Mouse (Mus musculus): ENCODE measurements around the gene Gm8138. TPM values are rescaled to one million over a fixed set of nuclear protein-coding genes. Genes with fewer than 3 reads are reported as not detected.
"Not testable (repeated sequence)": the region's sequence is repeated elsewhere in the genome, so short reads cannot be mapped to it uniquely, and the experiment has no call there.

The Gm8138 gene
- not detected in 2 replicates for polyA plus RNA-seq (2012; rRNA removed)
- polyA plus RNA-seq (2014; fragmentation: Nextera tagmentation; extraction: Ambion mirVana): not detected in 2 replicates

DNA sequence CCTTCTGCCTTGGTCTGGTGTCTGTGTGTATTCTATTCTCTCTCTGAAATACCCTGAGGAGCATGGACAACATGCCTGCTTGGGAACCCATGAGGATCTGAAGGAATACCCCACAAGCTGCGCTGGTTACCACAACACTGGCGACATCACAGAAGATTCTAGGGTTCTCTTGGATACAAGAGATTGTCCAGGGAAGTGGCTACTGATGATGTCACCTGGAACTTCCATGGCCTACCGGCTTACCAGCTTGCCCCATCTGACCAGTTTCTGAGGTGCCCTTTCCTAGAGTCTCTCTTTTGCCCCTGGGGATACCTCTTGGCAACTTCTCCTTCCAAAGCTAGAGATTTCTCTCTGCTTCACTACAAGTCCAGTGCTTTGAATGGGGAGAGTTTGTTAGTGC, at the start of gene Gm8138:
TSS of gene Gm8138 (minus strand) at position 101 of the 400 bp plus-strand sequence.
- no CpG with 5 or more reads among the region's 3 CpGs for WGBS
- not testable (repeated sequence) for ATAC-seq (ENCODE audit: low FRiP score, low read depth)

DNA sequence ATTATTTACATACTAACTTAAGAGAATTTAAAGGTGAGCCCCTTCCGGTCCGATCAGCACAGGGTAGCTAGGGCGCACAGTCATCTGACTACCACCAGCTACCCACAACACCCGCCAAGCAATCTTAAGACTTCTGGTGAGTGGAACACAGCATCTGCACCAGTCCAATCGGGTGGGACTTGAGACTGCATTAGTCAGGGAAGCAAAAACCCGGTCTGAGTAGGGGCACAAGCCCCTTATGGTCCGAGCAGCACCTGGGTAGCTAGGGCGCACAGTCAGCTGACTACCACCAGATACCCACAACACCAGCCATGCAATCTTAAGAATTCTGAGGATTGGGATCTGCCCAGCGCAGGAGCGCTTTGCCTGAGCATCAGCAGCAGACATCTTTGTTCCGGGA, 54.4 kb downstream of the Gm8138 start:
- not testable (repeated sequence) for H3K9me3 ChIP-seq (ENCODE audit: control insufficient read depth, low read length); H3K4me2 ChIP-seq (replicated peaks; ENCODE audit: low read depth, low read length, severe bottlenecking); H3K36me3 ChIP-seq (ENCODE audit: control insufficient read depth, insufficient read depth, low read length); H3K27me3 ChIP-seq (ENCODE audit: control insufficient read depth, insufficient read depth, low read length); H3K9ac ChIP-seq (ENCODE audit: low read depth, low read length, severe bottlenecking); H3K4me3 ChIP-seq (replicated peaks; ENCODE audit: low read length); H3K4me1 ChIP-seq (ENCODE audit: control insufficient read depth, insufficient read depth, low read length); H3K27ac ChIP-seq (replicated peaks; ENCODE audit: low read depth, low read length); DNase-seq (ENCODE audit: low spot score); ATAC-seq (ENCODE audit: low FRiP score, low read depth)
- WGBS: 84% methylated on average over 11 of the region's 11 CpGs

More for the DNA sequence above, at the start of gene Gm8138:
- not testable (repeated sequence) for H3K9ac ChIP-seq (ENCODE audit: low read depth, low read length, severe bottlenecking); H3K27me3 ChIP-seq (ENCODE audit: control insufficient read depth, insufficient read depth, low read length); H3K4me1 ChIP-seq (ENCODE audit: control insufficient read depth, insufficient read depth, low read length); H3K4me2 ChIP-seq (replicated peaks; ENCODE audit: low read depth, low read length, severe bottlenecking); H3K27ac ChIP-seq (replicated peaks; ENCODE audit: low read depth, low read length); DNase-seq (ENCODE audit: low spot score); H3K4me3 ChIP-seq (replicated peaks; ENCODE audit: low read length); H3K36me3 ChIP-seq (ENCODE audit: control insufficient read depth, insufficient read depth, low read length); H3K9me3 ChIP-seq (ENCODE audit: control insufficient read depth, low read length)

Other genes with a start within 250 kb of the Gm8138 start
- not detected in 2 replicates for gene Gm7233, start 236.5 kb downstream of the Gm8138 start, polyA plus RNA-seq (2012; rRNA removed)
- gene Gm7233, start 236.5 kb downstream of the Gm8138 start, polyA plus RNA-seq (2014; fragmentation: Nextera tagmentation; extraction: Ambion mirVana): not detected in 2 replicates
- gene Gm8122, start 181.0 kb downstream of the Gm8138 start, polyA plus RNA-seq (2012; rRNA removed): not detected in 2 replicates
- not detected in 2 replicates for gene Gm8122, start 181.0 kb downstream of the Gm8138 start, polyA plus RNA-seq (2014; fragmentation: Nextera tagmentation; extraction: Ambion mirVana)
- gene Gm8126, start 157.7 kb downstream of the Gm8138 start, polyA plus RNA-seq (2012; rRNA removed): not detected in 2 replicates
- not detected in 2 replicates for gene Gm8126, start 157.7 kb downstream of the Gm8138 start, polyA plus RNA-seq (2014; fragmentation: Nextera tagmentation; extraction: Ambion mirVana)
- gene Gm9732, start 141.3 kb downstream of the Gm8138 start, polyA plus RNA-seq (2012; rRNA removed): not detected in 2 replicates
- gene Gm9732, start 141.3 kb downstream of the Gm8138 start, polyA plus RNA-seq (2014; fragmentation: Nextera tagmentation; extraction: Ambion mirVana): not detected in 2 replicates
- gene Gm8127, start 122.5 kb downstream of the Gm8138 start, polyA plus RNA-seq (2012; rRNA removed): not detected in 2 replicates
- not detected in 2 replicates for gene Gm8127, start 122.5 kb downstream of the Gm8138 start, polyA plus RNA-seq (2014; fragmentation: Nextera tagmentation; extraction: Ambion mirVana)
- gene 1700001F09Rik, start 68.5 kb downstream of the Gm8138 start, polyA plus RNA-seq (2012; rRNA removed): not detected in 2 replicates
- gene 1700001F09Rik, start 68.5 kb downstream of the Gm8138 start, polyA plus RNA-seq (2014; fragmentation: Nextera tagmentation; extraction: Ambion mirVana): not detected in 2 replicates
- not detected in 2 replicates for gene Gm5799, start 127.2 kb upstream of the Gm8138 start, polyA plus RNA-seq (2012; rRNA removed)
- not detected in 2 replicates for gene Gm5799, start 127.2 kb upstream of the Gm8138 start, polyA plus RNA-seq (2014; fragmentation: Nextera tagmentation; extraction: Ambion mirVana)
- gene Gm17654, start 162.8 kb upstream of the Gm8138 start, polyA plus RNA-seq (2012; rRNA removed): not detected in 2 replicates
- gene Gm17654, start 162.8 kb upstream of the Gm8138 start, polyA plus RNA-seq (2014; fragmentation: Nextera tagmentation; extraction: Ambion mirVana): not detected in 2 replicates
- not detected in 2 replicates for gene Gm10375, start 191.7 kb upstream of the Gm8138 start, polyA plus RNA-seq (2012; rRNA removed)
- not detected in 2 replicates for gene Gm10375, start 191.7 kb upstream of the Gm8138 start, polyA plus RNA-seq (2014; fragmentation: Nextera tagmentation; extraction: Ambion mirVana)